Mouse (Mus musculus): Measurements from ENCODE around the gene Ndufaf2.

DNA sequence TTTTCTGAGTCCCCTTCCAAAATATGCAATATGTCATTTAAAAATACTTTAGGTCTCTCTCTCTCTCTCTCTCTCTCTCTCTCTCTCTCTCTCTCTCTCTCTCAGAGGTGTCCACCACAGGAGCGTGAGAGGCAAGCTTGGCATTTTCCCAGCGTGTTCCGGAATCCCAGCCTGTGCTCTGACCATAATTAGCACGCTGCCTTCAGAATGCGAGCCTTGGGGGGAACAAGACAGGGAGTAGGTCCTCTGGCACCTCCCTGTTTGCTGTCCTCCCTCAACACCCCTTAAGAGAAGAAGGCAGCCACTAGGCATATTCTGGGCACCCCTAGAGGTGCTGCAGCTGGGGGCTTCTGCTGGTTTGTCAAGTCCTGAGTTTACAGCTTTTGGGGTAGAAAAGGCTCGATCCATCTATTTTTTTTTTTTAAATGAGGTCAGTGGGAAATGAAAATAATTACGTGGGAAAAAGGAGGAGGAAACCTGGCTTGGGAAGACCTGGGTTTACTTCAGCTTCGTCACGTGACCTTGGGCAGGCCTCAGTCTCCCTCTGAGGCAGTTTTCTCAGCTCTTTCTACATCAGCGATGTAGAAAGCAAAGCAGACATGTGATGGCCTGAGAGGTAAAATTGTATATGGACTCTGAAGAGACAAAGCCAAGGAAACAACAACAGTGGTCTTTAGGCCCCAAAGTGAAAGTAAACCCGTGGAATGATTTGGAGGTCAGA, 187.8 kb downstream of the Ndufaf2 start:
- TF ChIP-seq GATA1 (IDR thresholded peaks at IDR 0.05; ENCODE audit: borderline replicate concordance, low read length) (no peak), FLI1 (IDR thresholded peaks at IDR 0.05; ENCODE audit: low read length) (no peak)
